Mouse (Mus musculus) ovary, postnatal 10 days (tissue): ENCODE data around the gene Krtap5-1.
"Not testable (repeated sequence)": the region's sequence is repeated elsewhere in the genome, so short reads cannot be mapped to it uniquely, and the experiment has no call there.

Source experiments
- DNase-seq: peaks from one replicate; pipeline ENCODE4 v3.0.0; 2022; ENCODE audit warnings: low spot score

The Krtap5-1 gene

GRCm38 (mm10) chr7:142296108-142296507 is 810 bp downstream of the Krtap5-1 start:
- not testable (repeated sequence) for DNase-seq

- no peak for DNase-seq
Measured at GRCm38 (mm10) chr7:142295418-142295817, 1.5 kb downstream of the Krtap5-1 start.

- not testable (repeated sequence) for DNase-seq
Measured at GRCm38 (mm10) chr7:142293851-142294250, 3.1 kb downstream of the Krtap5-1 start.

GRCm38 (mm10) chr7:142285910-142286612 is 10.9 kb downstream of the Krtap5-1 start:
- not testable (repeated sequence) for DNase-seq

GRCm38 (mm10) chr7:142285130-142285835 is 11.6 kb downstream of the Krtap5-1 start:
- DNase-seq: no peak

- DNase-seq: peak; percentile 82
Measured at GRCm38 (mm10) chr7:142284615-142285080, 12.3 kb downstream of the Krtap5-1 start.

- peak; percentile 36 for DNase-seq
Measured at GRCm38 (mm10) chr7:142284023-142284591, 12.8 kb downstream of the Krtap5-1 start.

- not testable (repeated sequence) for DNase-seq
Measured at GRCm38 (mm10) chr7:142282847-142283246, 14.1 kb downstream of the Krtap5-1 start.

GRCm38 (mm10) chr7:142279291-142279690 is 17.6 kb downstream of the Krtap5-1 start:
- DNase-seq: not testable (repeated sequence)

- not testable (repeated sequence) for DNase-seq
Measured at GRCm38 (mm10) chr7:142278183-142278582, 18.7 kb downstream of the Krtap5-1 start.

- DNase-seq: not testable (repeated sequence)
Measured at GRCm38 (mm10) chr7:142274263-142274662, 22.7 kb downstream of the Krtap5-1 start, which contains the start of gene Gm4559. Gene Gm4559 (minus strand): TSS chr7:142274363.

- not testable (repeated sequence) for DNase-seq
Measured at GRCm38 (mm10) chr7:142258254-142258653, 38.7 kb downstream of the Krtap5-1 start, which contains the start of gene Gm2431. Gene Gm2431 (minus strand): TSS chr7:142258354.

- no peak for DNase-seq
Measured at GRCm38 (mm10) chr7:142255517-142255916, 41.4 kb downstream of the Krtap5-1 start.

- DNase-seq: no peak
Measured at GRCm38 (mm10) chr7:142249824-142250223, 47.1 kb downstream of the Krtap5-1 start.
